Mouse (Mus musculus) MEL (cell line): Measurements from ENCODE around the gene Hpgd.

ENCODE experiments used
- CHD2 ChIP-seq: IDR thresholded peaks from 2 replicates; pipeline ENCODE4 v1.6.1; 2011; ENCODE audit warnings: low read length, improper control_type of control experiment
- CTCF ChIP-seq, 3 experiments: IDR thresholded peaks in 2 of 3; conservative IDR thresholded peaks in 1 of 3; 2 replicates each; pipeline ENCODE4 v1.5.1; 2011 to 2012; ENCODE audit warnings: low read length in 3 of 3, low read depth in 2 of 3, mild to moderate bottlenecking in 2 of 3, improper control_type of control experiment in 1 of 3, inconsistent platforms in 1 of 3, mixed read lengths in 1 of 3, moderate library complexity in 1 of 3; ENCODE audit not compliant: control insufficient read depth in 1 of 3, insufficient read depth in 1 of 3, poor library complexity in 1 of 3, severe bottlenecking in 1 of 3
- E2F4 ChIP-seq: IDR thresholded peaks from 2 replicates; pipeline ENCODE4 v1.6.1; 2011; ENCODE audit warnings: low read depth, low read length, improper control_type of control experiment, borderline replicate concordance
- ETS1 ChIP-seq: IDR thresholded peaks from 2 replicates; pipeline ENCODE4 v1.6.1; 2012; ENCODE audit warnings: low read depth, mild to moderate bottlenecking, inconsistent platforms, low read length, improper control_type of control experiment, moderate library complexity
- GATA1 ChIP-seq: IDR thresholded peaks from 2 replicates; pipeline ENCODE4 v1.6.1; 2011; ENCODE audit warnings: low read depth, low read length, improper control_type of control experiment
- MAZ ChIP-seq: IDR thresholded peaks from 2 replicates; pipeline ENCODE4 v1.6.1; 2012; ENCODE audit warnings: low read depth, mild to moderate bottlenecking, inconsistent platforms, low read length, improper control_type of control experiment
- MEF2A ChIP-seq: IDR thresholded peaks from 2 replicates; pipeline ENCODE4 v1.6.1; 2014; ENCODE audit warnings: low read depth, mild to moderate bottlenecking, inconsistent platforms, low read length, improper control_type of control experiment; ENCODE audit not compliant: poor library complexity, insufficient replicate concordance, severe bottlenecking; ENCODE audit errors: extremely low read depth
- MYC ChIP-seq: IDR thresholded peaks from 2 replicates; pipeline ENCODE4 v1.6.1; 2011; ENCODE audit warnings: low read depth, mild to moderate bottlenecking, low read length, improper control_type of control experiment, moderate library complexity
- NRF1 ChIP-seq: IDR thresholded peaks from 2 replicates; pipeline ENCODE4 v1.6.1; 2014; ENCODE audit warnings: low read depth, mild to moderate bottlenecking, inconsistent platforms, low read length, improper control_type of control experiment, moderate library complexity; ENCODE audit not compliant: poor library complexity, insufficient read depth, severe bottlenecking
- POLR2A ChIP-seq, 2 experiments: IDR thresholded peaks; 2 replicates each; pipeline ENCODE4 v1.6.1; 2011 to 2012; ENCODE audit warnings: low read length in 2 of 2, mild to moderate bottlenecking in 2 of 2, control low read depth in 1 of 2, improper control_type of control experiment in 1 of 2, low read depth in 1 of 2, moderate library complexity in 1 of 2; ENCODE audit not compliant: control insufficient read depth in 1 of 2, insufficient read depth in 1 of 2, poor library complexity in 1 of 2
- POLR2AphosphoS2 ChIP-seq: IDR thresholded peaks from 2 replicates; pipeline ENCODE4 v1.6.1; 2011; ENCODE audit warnings: low read length, improper control_type of control experiment
- TAL1 ChIP-seq: IDR thresholded peaks from 2 replicates; pipeline ENCODE4 v1.6.1; 2012; ENCODE audit warnings: mild to moderate bottlenecking, inconsistent platforms, low read length, moderate library complexity, mixed read lengths
- USF1 ChIP-seq: IDR thresholded peaks from 2 replicates; pipeline ENCODE4 v1.6.1; 2014; ENCODE audit warnings: low read depth, mild to moderate bottlenecking, inconsistent platforms, low read length, improper control_type of control experiment, moderate library complexity
- ZMIZ1 ChIP-seq: IDR thresholded peaks from 2 replicates; pipeline ENCODE4 v1.6.1; 2012; ENCODE audit warnings: low read depth, mild to moderate bottlenecking, inconsistent platforms, low read length, improper control_type of control experiment, moderate library complexity

DNA sequence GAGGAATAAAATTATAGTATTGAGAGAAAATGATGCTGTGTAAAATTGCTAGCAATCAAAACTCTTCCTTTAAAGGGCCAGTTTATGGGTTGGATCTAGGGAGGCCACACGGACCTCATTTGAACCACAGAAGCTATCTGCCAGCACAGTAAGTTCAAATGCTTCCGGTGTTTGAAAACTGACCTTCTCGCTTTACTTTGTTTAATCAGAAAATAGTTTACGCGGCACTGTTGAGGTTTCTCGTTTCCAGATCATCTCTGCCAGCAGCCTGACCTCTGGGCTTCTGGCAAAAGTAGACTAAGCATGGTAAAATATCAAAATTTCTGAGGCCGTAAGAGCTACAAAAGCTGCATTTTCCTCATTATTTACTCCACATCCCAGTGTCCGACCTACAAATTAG, 42.4 kb downstream of the Hpgd start:
- TF ChIP-seq GATA1 (no peak), ZMIZ1 (no peak), CTCF (IDR thresholded peaks at IDR 0.05 in 2 of 3, conservative IDR thresholded peaks at IDR 0.05 in 1 of 3; ENCODE audit: control insufficient read depth in 1 of 3, insufficient read depth in 1 of 3, low read depth in 2 of 3, low read length in 3 of 3, poor library complexity in 1 of 3, severe bottlenecking in 1 of 3) (no peak), MEF2A (no peak), TAL1 (no peak), ETS1 (no peak), POLR2A (IDR thresholded peaks at IDR 0.05; ENCODE audit: control insufficient read depth in 1 of 2, insufficient read depth in 1 of 2, low read depth in 1 of 2, low read length in 2 of 2, poor library complexity in 1 of 2) (no peak), MAZ (no peak), USF1 (no peak), E2F4 (no peak), NRF1 (no peak), CHD2 (no peak), POLR2AphosphoS2 (no peak), MYC (no peak)
